Mouse (Mus musculus) liver, postnatal 0 days (tissue): ENCODE data around the gene Kcnn3. TPM values are rescaled to one million over a fixed set of nuclear protein-coding genes. Genes with fewer than 3 reads are reported as not detected.

ENCODE experiments used
- ATAC-seq: fragments of 200-750 bp; cut with Nextera tagmentation; 2 replicates; pipeline ENCODE4 v1.8.0; 2017; ENCODE audit warnings: mild to moderate bottlenecking, moderate library complexity
- DNase-seq: peaks from one replicate; pipeline ENCODE4 v3.0.0-alpha.2; 2016
- H3K27ac ChIP-seq: fragments of 300-500 bp; sonication (generic); 2 replicates; pipeline ENCODE4 v1.5.1; 2014; ENCODE audit warnings: antibody characterized with exemption, moderate library complexity, mild to moderate bottlenecking, low read depth
- H3K27me3 ChIP-seq: fragments of 300-500 bp; sonication (generic); 2 replicates; pipeline ENCODE4 v1.6.1; 2014; ENCODE audit warnings: low read length, control low read depth, mixed read lengths; ENCODE audit not compliant: insufficient read depth
- H3K36me3 ChIP-seq: fragments of 300-500 bp; sonication (generic); replicated peaks from 2 replicates; pipeline ENCODE4 v1.6.1; 2014; ENCODE audit warnings: mild to moderate bottlenecking, control low read depth, low read length, moderate library complexity, mixed read lengths; ENCODE audit not compliant: insufficient read depth
- H3K4me1 ChIP-seq: fragments of 300-500 bp; sonication (generic); 2 replicates; pipeline ENCODE4 v1.6.1; 2014; ENCODE audit warnings: antibody characterized with exemption, mild to moderate bottlenecking, control low read depth; ENCODE audit not compliant: insufficient read depth
- H3K4me2 ChIP-seq: fragments of 300-500 bp; sonication (generic); 2 replicates; pipeline ENCODE4 v1.6.1; 2014; ENCODE audit warnings: low read depth, mild to moderate bottlenecking, low read length, moderate library complexity, mixed read lengths
- H3K4me3 ChIP-seq: fragments of 300-500 bp; sonication (generic); 2 replicates; pipeline ENCODE4 v1.5.1; 2014; ENCODE audit warnings: low read depth, low read length
- H3K9ac ChIP-seq: fragments of 300-500 bp; sonication (generic); replicated peaks from 2 replicates; pipeline ENCODE4 v1.6.1; 2014; ENCODE audit warnings: mild to moderate bottlenecking, moderate library complexity
- H3K9me3 ChIP-seq: fragments of 300-500 bp; sonication (generic); 2 replicates; pipeline ENCODE4 v1.6.1; 2016; ENCODE audit warnings: mild to moderate bottlenecking, control low read depth, low read length, mixed read lengths
- CTCF ChIP-seq: sonication (generic); IDR thresholded peaks from 2 replicates; pipeline ENCODE4 v1.5.1; 2016; ENCODE audit warnings: antibody characterized with exemption, low read depth
- EP300 ChIP-seq: IDR thresholded peaks from 2 replicates; pipeline ENCODE4 v1.6.1; 2016; ENCODE audit warnings: antibody characterized with exemption, low read depth, mild to moderate bottlenecking
- WGBS: fragments of 180-500 bp; shearing (Covaris S2); extraction: QIAGEN DNeasy Blood & Tissue Kit; methylation state at CpG from one replicate; pipeline ENCODE4 v1.1.7; 2014; ENCODE audit not compliant: insufficient replicate concordance; 5-methylcytosine and 5-hydroxymethylcytosine counted together
- polyA plus RNA-seq: library from polyadenylated mRNA; unstranded; fragments of >200 nt; fragmentation: Nextera tagmentation; extraction: Ambion mirVana; gene quantifications from 2 replicates; pipeline ENCODE4 v1.2.1, GENCODE M21; 2015

Kcnn3 gene
- polyA plus RNA-seq, 1 experiment from 2014 or later: 0.04 TPM

- peak; percentile 98 for TF ChIP-seq CTCF
- no peak for TF ChIP-seq EP300
- peak overlapping the region; percentile 56 for H3K4me2 ChIP-seq
- DNase-seq (peak; percentile 85), ATAC-seq (peak; percentile 74)
- H3K4me3 ChIP-seq: no peak overlapping the region; the same call in 1 of the 2 replicates
- no peaks in the 10 kb centered on the region for H3K9me3 ChIP-seq
- no peak overlapping the region for H3K27ac ChIP-seq
- H3K36me3 ChIP-seq: no peaks in the 10 kb centered on the region
- no peaks in the 10 kb centered on the region for H3K27me3 ChIP-seq
- H3K4me1 ChIP-seq: peaks cover 2% of the 10 kb centered on the region; the same call in 1 of the 2 replicates
- WGBS: 18% methylated on average over 24 of the region's 24 CpGs
- no peak overlapping the region for H3K9ac ChIP-seq
Measured at GRCm38 (mm10) chr3:89484766-89485524, 35.0 kb upstream of the Kcnn3 start.

GRCm38 (mm10) chr3:89486111-89486510 lies 33.9 kb upstream of the Kcnn3 start:
- H3K4me2 ChIP-seq: no peak overlapping the region
- H3K4me1 ChIP-seq: peaks cover 2% of the 10 kb centered on the region; the same call in 1 of the 2 replicates
- no peak overlapping the region for H3K4me3 ChIP-seq
- no peaks in the 10 kb centered on the region for H3K36me3 ChIP-seq
- WGBS: 80% methylated on average over 8 of the region's 8 CpGs
- no peaks in the 10 kb centered on the region for H3K9me3 ChIP-seq
- ATAC-seq (no peak), DNase-seq (no peak)
- no peaks in the 10 kb centered on the region for H3K27me3 ChIP-seq
- no peak overlapping the region for H3K27ac ChIP-seq
- H3K9ac ChIP-seq: no peak overlapping the region
- no peak for TF ChIP-seq CTCF

GRCm38 (mm10) chr3:89486916-89487702 lies 32.9 kb upstream of the Kcnn3 start:
- TF ChIP-seq EP300 (no peak), CTCF (no peak)
- ATAC-seq: no peak
- 57% methylated on average over 20 of the region's 20 CpGs for WGBS
- Histone ChIP-seq H3K36me3 (no peaks in the 10 kb centered on the region), H3K4me1 (peaks cover 2% of the 10 kb centered on the region; the same call in 1 of the 2 replicates), H3K4me2 (no peak overlapping the region), H3K27ac (no peak overlapping the region), H3K9ac (no peak overlapping the region), H3K9me3 (no peaks in the 10 kb centered on the region), H3K4me3 (no peak overlapping the region), H3K27me3 (no peaks in the 10 kb centered on the region)
- DNase-seq: no peak

GRCm38 (mm10) chr3:89490790-89491189 lies 29.2 kb upstream of the Kcnn3 start:
- Histone ChIP-seq H3K9me3 (no peaks in the 10 kb centered on the region), H3K4me1 (no peaks in the 10 kb centered on the region; the same call in 1 of the 2 replicates), H3K27me3 (no peaks in the 10 kb centered on the region), H3K4me3 (no peak overlapping the region), H3K36me3 (no peaks in the 10 kb centered on the region), H3K4me2 (no peak overlapping the region), H3K9ac (no peak overlapping the region), H3K27ac (no peak overlapping the region)
- 75% methylated on average over 3 of the region's 3 CpGs for WGBS
- ATAC-seq (no peak), DNase-seq (no peak)
- peak; percentile 32 for TF ChIP-seq CTCF
- no peak for TF ChIP-seq EP300

DNA sequence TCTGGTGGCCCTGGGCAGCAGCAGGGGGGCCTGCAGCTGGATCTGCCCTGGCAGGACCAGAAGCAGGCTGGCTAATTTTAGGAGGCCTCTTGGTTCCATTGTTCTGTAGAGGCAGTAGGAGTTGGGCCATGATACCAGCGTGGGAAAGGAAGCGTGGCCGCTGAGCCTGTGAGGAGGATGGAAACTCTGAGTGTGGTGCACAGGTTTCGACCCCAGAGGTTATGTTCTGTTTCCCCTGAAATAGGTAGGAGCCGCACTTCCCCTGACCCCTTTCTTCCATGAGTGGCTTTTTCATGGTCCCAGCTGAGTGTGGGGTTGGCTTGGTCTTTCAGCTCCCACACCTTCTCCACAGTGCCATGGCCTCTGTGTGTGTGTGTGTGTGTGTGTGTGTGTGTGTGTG lies 28.4 kb upstream of the Kcnn3 start:
- H3K4me2 ChIP-seq: no peak overlapping the region
- H3K4me3 ChIP-seq: no peak overlapping the region
- no peaks in the 10 kb centered on the region for H3K9me3 ChIP-seq
- whole genome bisulfite sequencing: 75% methylated on average over 5 of the region's 5 CpGs
- no peaks in the 10 kb centered on the region; the same call in 1 of the 2 replicates for H3K4me1 ChIP-seq
- no peaks in the 10 kb centered on the region for H3K27me3 ChIP-seq
- H3K36me3 ChIP-seq: no peaks in the 10 kb centered on the region
- ATAC-seq (no peak), DNase-seq (no peak)
- H3K27ac ChIP-seq: no peak overlapping the region
- no peak overlapping the region for H3K9ac ChIP-seq
- TF ChIP-seq EP300 (no peak), CTCF (no peak)

- no peaks in the 10 kb centered on the region for H3K27me3 ChIP-seq
- H3K36me3 ChIP-seq: no peaks in the 10 kb centered on the region
- DNase-seq (no peak), ATAC-seq (no peak)
- TF ChIP-seq CTCF (no peak), EP300 (no peak)
- WGBS: 64% methylated on average over 8 of the region's 8 CpGs
- H3K9ac ChIP-seq: no peak overlapping the region
- H3K27ac ChIP-seq: no peak overlapping the region
- H3K4me3 ChIP-seq: no peak overlapping the region
- H3K9me3 ChIP-seq: no peaks in the 10 kb centered on the region
- H3K4me2 ChIP-seq: no peak overlapping the region
- H3K4me1 ChIP-seq: no peaks in the 10 kb centered on the region
Measured at GRCm38 (mm10) chr3:89492701-89493151, 27.2 kb upstream of the Kcnn3 start.
